Mouse (Mus musculus): Measurements from ENCODE around the gene Rora.

- TF ChIP-seq CTCF (IDR thresholded peaks at IDR 0.05; ENCODE audit: control insufficient read depth, insufficient read depth, insufficient replicate concordance, low read depth, low read length), result no peak
- no peak for TF ChIP-seq POLR2A (IDR thresholded peaks at IDR 0.05; ENCODE audit: control insufficient read depth, low read depth, low read length)
Observed at GRCm38 (mm10) chr9:69265151-69265550, 611.6 kb downstream of the Rora start.
